Mouse (Mus musculus) MEL (cell line): ENCODE measurements around the gene Rasal3. TPM values are rescaled to one million over a fixed set of nuclear protein-coding genes. Genes with fewer than 3 reads are reported as not detected.

Source experiments
- DNase-seq: peaks from one replicate; pipeline ENCODE4 v3.0.0; 2011; ENCODE audit warnings: low read depth, low spot score
- H3K27ac ChIP-seq: 2 replicates; pipeline ENCODE4 v1.5.1; 2012; ENCODE audit warnings: low read depth, mild to moderate bottlenecking, control low read depth, low read length, moderate library complexity; ENCODE audit not compliant: control insufficient read depth
- H3K27me3 ChIP-seq, 2 experiments: fragments of 150-350 bp in 1 of 2; sonication (generic) in 1 of 2; 2 replicates each; pipeline ENCODE4 v1.6.1; 2012; ENCODE audit warnings: low read length in 2 of 2, mild to moderate bottlenecking in 2 of 2, improper control_type of control experiment in 1 of 2, moderate library complexity in 1 of 2; ENCODE audit not compliant: insufficient read depth in 2 of 2, control insufficient read depth in 1 of 2
- H3K36me3 ChIP-seq, 2 experiments: 2 replicates each; pipeline ENCODE4 v1.6.1; 2012 to 2014; ENCODE audit warnings: low read length in 2 of 2, improper control_type of control experiment in 1 of 2, inconsistent platforms in 1 of 2, mild to moderate bottlenecking in 1 of 2; ENCODE audit not compliant: insufficient read depth in 2 of 2, control insufficient read depth in 1 of 2
- H3K4me1 ChIP-seq, 2 experiments: fragments of 150-350 bp in 1 of 2; sonication (generic) in 1 of 2; 2 replicates each; pipeline ENCODE4 v1.6.1; 2012; ENCODE audit warnings: low read length in 2 of 2, improper control_type of control experiment in 1 of 2, mild to moderate bottlenecking in 1 of 2; ENCODE audit not compliant: insufficient read depth in 2 of 2, control insufficient read depth in 1 of 2
- H3K4me3 ChIP-seq, 2 experiments: fragments of 150-350 bp in 1 of 2; sonication (generic) in 1 of 2; 2 replicates each; pipeline ENCODE4 v1.5.1; 2012; ENCODE audit warnings: low read depth in 2 of 2, low read length in 2 of 2, mild to moderate bottlenecking in 2 of 2, moderate library complexity in 2 of 2, control low read depth in 1 of 2, improper control_type of control experiment in 1 of 2; ENCODE audit not compliant: control insufficient read depth in 1 of 2, insufficient read depth in 1 of 2
- H3K79me2 ChIP-seq: 2 replicates; pipeline ENCODE4 v1.6.1; 2012; ENCODE audit warnings: mild to moderate bottlenecking, low read length, moderate library complexity; ENCODE audit not compliant: control insufficient read depth, poor library complexity, insufficient read depth
- H3K9ac ChIP-seq: 2 replicates; pipeline ENCODE4 v1.6.1; 2012; ENCODE audit warnings: low read depth, mild to moderate bottlenecking, control low read depth, low read length, moderate library complexity; ENCODE audit not compliant: control insufficient read depth, poor library complexity, severe bottlenecking
- H3K9me3 ChIP-seq: fragments of 150-350 bp; sonication (generic); replicated peaks from 2 replicates; pipeline ENCODE4 v1.6.1; 2012; ENCODE audit warnings: mild to moderate bottlenecking, low read length, improper control_type of control experiment, moderate library complexity; ENCODE audit not compliant: insufficient read depth
- CHD1 ChIP-seq: IDR thresholded peaks from 2 replicates; pipeline ENCODE4 v1.6.1; 2012; ENCODE audit warnings: low read depth, mild to moderate bottlenecking, inconsistent platforms, low read length, improper control_type of control experiment
- JUND ChIP-seq: IDR thresholded peaks from 2 replicates; pipeline ENCODE4 v1.6.1; 2011; ENCODE audit warnings: low read depth, mild to moderate bottlenecking, improper control_type of control experiment, low read length
- NELFE ChIP-seq: IDR thresholded peaks from 2 replicates; pipeline ENCODE4 v1.6.1; 2011; ENCODE audit warnings: low read depth, low read length, improper control_type of control experiment
- POLR2A ChIP-seq, 2 experiments: IDR thresholded peaks; 2 replicates each; pipeline ENCODE4 v1.6.1; 2011 to 2012; ENCODE audit warnings: low read length in 2 of 2, mild to moderate bottlenecking in 2 of 2, control low read depth in 1 of 2, improper control_type of control experiment in 1 of 2, low read depth in 1 of 2, moderate library complexity in 1 of 2; ENCODE audit not compliant: control insufficient read depth in 1 of 2, insufficient read depth in 1 of 2, poor library complexity in 1 of 2
- POLR2AphosphoS2 ChIP-seq: IDR thresholded peaks from 2 replicates; pipeline ENCODE4 v1.6.1; 2011; ENCODE audit warnings: low read length, improper control_type of control experiment
- POLR2AphosphoS5 ChIP-seq: IDR thresholded peaks from 2 replicates; pipeline ENCODE4 v1.6.1; 2012; ENCODE audit warnings: low read depth, borderline replicate concordance, mild to moderate bottlenecking, inconsistent platforms, low read length, moderate library complexity, mixed read lengths
- SIN3A ChIP-seq: IDR thresholded peaks from 2 replicates; pipeline ENCODE4 v1.6.1; 2012; ENCODE audit warnings: low read length, improper control_type of control experiment, inconsistent platforms
- SMC3 ChIP-seq: IDR thresholded peaks from 2 replicates; pipeline ENCODE4 v1.6.1; 2011; ENCODE audit warnings: low read depth, low read length, improper control_type of control experiment
- TBP ChIP-seq: IDR thresholded peaks from 2 replicates; pipeline ENCODE4 v1.8.0; 2011; ENCODE audit warnings: low read depth, low read length, improper control_type of control experiment
- polyA plus RNA-seq, 2 experiments: library from polyadenylated mRNA; stranded (reverse) in 1 of 2; unstranded in 1 of 2; fragments of >175 nt in 1 of 2; fragments of >200 nt in 1 of 2; gene quantifications; 2 replicates each; pipeline versions ENCODE4 v1.2.1 to v1.2.4; 2012; ENCODE audit warnings: low replicate concordance in 2 of 2, low read depth in 1 of 2; ENCODE audit not compliant: insufficient read length in 2 of 2, insufficient read depth in 1 of 2, missing spikeins in 1 of 2
- total RNA-seq: library from RNA; depleted of rRNA; stranded (reverse); fragments of 300-350 nt; gene quantifications from 2 replicates; pipeline ENCODE4 v1.2.3, GENCODE M21; 2012

Gene Rasal3
- total and polyA plus RNA-seq, 3 experiments = 0.04 TPM; not detected in 1

GRCm38 (mm10) chr17:32353696-32354095 is 49.7 kb downstream of the Rasal3 start:
- TF ChIP-seq SIN3A = no peak
- TF ChIP-seq, all 39 proteins: peak for 0
- Histone ChIP-seq H3K79me2 (peaks cover 9% of the 10 kb centered on the region), H3K9me3 (no peaks in the 10 kb centered on the region), H3K9ac (no peak overlapping the region), H3K4me3 (no peak overlapping the region), H3K27me3 (no peaks in the 10 kb centered on the region), H3K4me1 (peaks cover 4 to 8% of the 10 kb centered on the region in 2 experiments; a peak in 3 of 4 replicates), H3K36me3 (peaks cover 2 to 7% of the 10 kb centered on the region in 2 experiments), H3K27ac (no peak overlapping the region)
- DNase-seq = no peak

- Histone ChIP-seq H3K27me3 (no peaks in the 10 kb centered on the region), H3K9ac (peak overlapping the region; percentile 82), H3K79me2 (peaks cover 20% of the 10 kb centered on the region), H3K4me1 (peaks cover 6 to 8% of the 10 kb centered on the region in 2 experiments; a peak in 3 of 4 replicates), H3K9me3 (no peaks in the 10 kb centered on the region), H3K4me3 (no peak overlapping the region), H3K36me3 (peaks cover 0 to 13% of the 10 kb centered on the region in 2 experiments; a peak in 3 of 4 replicates), H3K27ac (no peak overlapping the region)
- peak; percentile 14 for DNase-seq
- TF ChIP-seq CHD1 (no peak), POLR2A (IDR thresholded peaks at IDR 0.05; ENCODE audit: control insufficient read depth in 1 of 2, insufficient read depth in 1 of 2, low read depth in 1 of 2, low read length in 2 of 2, poor library complexity in 1 of 2) (peak in 1 of 2 experiments; percentile 7; a peak in 1 of 4 replicates), SMC3 (no peak), NELFE (no peak), POLR2AphosphoS2 (peak; percentile 67), JUND (no peak)
These were observed 51.7 kb downstream of the Rasal3 start for GRCm38 (mm10) chr17:32351726-32352125.

GRCm38 (mm10) chr17:32351269-32351668 is 52.1 kb downstream of the Rasal3 start:
- Histone ChIP-seq H3K9me3 (no peaks in the 10 kb centered on the region), H3K36me3 (peaks cover 0 to 13% of the 10 kb centered on the region in 2 experiments; a peak in 3 of 4 replicates), H3K27ac (no peak overlapping the region), H3K4me1 (peaks cover 6 to 8% of the 10 kb centered on the region in 2 experiments; a peak in 3 of 4 replicates), H3K79me2 (peaks cover 23% of the 10 kb centered on the region), H3K4me3 (peak overlapping the region; percentile 31 to 63; a peak in 3 of 4 replicates), H3K9ac (peak overlapping the region; percentile 82), H3K27me3 (no peaks in the 10 kb centered on the region)
- peak; percentile 45 for DNase-seq
- no peak for TF ChIP-seq POLR2AphosphoS5
- peak; percentile 90 for TF ChIP-seq TBP
